Mouse (Mus musculus) liver, postnatal 0 days (tissue): ENCODE measurements around the gene Adora2a.

ENCODE experiments used
- CTCF ChIP-seq: sonication (generic); IDR thresholded peaks from 2 replicates; pipeline ENCODE4 v1.5.1; 2016; ENCODE audit warnings: antibody characterized with exemption, low read depth
- EP300 ChIP-seq: IDR thresholded peaks from 2 replicates; pipeline ENCODE4 v1.6.1; 2016; ENCODE audit warnings: antibody characterized with exemption, low read depth, mild to moderate bottlenecking

DNA sequence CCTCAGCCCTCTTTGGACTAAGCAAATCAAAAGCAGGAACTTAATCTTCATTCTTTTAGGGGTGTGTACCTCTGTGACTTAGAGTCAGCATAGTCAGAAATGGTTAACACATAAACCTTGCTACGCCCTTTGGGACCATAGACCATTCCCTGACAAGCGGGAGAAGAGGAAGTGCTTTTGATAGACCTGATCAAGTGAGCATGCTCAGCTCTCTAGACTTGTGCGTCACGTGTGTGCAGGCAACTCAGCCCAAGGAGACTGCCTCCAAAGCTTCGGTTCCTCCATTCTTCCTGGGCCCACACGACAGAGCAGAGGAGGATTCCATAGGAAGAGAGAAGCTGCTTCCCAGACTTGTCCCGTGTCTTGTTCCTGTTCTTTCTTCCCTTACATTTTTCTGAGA, 28.1 kb upstream of the Adora2a start:
- TF ChIP-seq CTCF: no peak
- TF ChIP-seq EP300: no peak
